Mouse (Mus musculus) kidney, adult 8-10 months (tissue): ENCODE measurements around the gene Epop.
"Not testable (repeated sequence)": the region's sequence is repeated elsewhere in the genome, so short reads cannot be mapped to it uniquely, and the experiment has no call there.

Experiments
- DNase-seq, 2 experiments: peaks; one replicate each; pipeline ENCODE4 v3.0.0; 2022

Gene Epop

GRCm38 (mm10) chr11:97659990-97660714 lies 30.6 kb upstream of the Epop start:
- DNase-seq, result peak; percentile 68 to 73

GRCm38 (mm10) chr11:97659267-97659989 lies 29.9 kb upstream of the Epop start:
- no peak for DNase-seq

DNA sequence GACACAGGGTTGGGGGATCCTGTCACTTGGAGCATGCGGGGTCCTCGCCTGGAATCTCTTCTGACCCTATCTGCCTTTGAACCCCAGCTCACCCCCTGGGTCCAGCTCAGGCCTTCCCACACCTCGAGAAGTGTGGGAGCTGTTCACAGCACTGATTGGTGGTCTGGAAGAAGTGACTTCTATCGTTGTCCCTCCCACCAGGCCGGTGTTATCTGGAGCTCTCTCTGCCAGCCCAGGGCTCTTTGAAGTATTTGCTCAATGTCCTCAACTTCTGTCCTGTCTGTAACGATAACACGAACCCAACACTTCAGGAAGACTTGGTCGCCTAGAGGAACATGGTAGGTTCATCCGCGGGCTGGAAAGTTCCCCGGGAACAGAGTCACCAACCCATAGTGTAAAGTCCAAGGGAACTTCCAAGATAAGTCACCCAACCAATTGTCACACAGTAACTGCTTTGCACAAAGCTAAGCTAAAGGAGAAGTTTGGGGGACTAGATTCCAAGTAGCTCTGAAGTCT lies 29.3 kb upstream of the Epop start:
- DNase-seq, result no peak

DNA sequence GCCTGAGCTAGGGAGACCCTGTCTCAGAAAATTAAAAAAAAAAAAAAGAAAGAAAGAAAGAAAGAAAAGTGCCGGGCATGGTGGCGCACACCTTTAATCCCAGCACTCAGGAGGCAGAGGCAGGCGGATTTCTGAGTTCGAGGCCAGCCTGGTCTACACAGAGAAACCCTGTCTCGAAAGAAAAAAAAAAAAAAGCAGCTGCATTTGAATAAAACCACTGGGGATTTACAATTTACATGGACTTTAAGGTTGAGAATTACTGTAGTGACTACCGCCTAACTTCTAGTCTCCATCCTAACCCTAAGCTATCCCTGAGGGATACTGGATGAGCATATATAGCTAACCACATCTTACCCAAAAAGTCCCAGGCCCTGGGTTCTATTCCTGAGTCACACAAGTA lies 28.5 kb upstream of the Epop start:
- not testable (repeated sequence) for DNase-seq

DNA sequence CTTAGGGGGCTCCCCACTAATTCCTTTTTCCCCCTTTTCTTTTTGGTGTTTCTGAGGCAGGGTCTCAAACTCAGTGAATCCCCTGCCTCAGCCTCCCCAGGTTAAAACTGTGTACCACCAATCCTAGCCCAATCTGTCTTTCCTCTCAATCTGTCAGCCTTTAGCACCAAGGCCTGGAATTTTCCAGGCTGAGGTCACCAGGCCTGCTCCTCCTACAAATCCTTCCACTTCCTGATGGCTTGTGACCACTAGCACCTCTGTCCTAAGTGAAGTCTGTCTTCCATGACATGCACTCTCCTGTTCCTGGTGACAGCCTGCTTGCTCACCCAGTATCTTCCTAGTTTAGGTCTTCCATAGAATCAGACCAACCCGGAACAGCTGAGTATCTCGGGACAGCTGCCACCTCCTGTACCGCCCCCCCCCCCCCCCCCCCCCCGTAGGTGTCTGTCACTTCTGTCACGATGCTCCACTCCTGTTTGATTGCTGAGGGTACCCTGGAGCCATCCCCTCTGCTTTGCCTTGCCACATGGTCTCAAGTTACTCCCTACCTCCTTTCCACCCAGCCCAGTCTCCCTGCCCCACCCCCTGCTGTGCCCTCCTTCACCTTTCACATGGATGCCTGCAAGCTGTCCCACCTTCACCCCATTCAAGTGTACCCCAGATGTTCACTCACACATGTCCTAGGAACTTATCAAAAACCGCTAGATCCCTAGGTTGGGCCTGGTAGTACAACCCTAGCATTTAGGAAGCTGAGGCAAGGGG lies 27.9 kb upstream of the Epop start:
- no peak for DNase-seq

- no peak for DNase-seq
These were observed 26.9 kb upstream of the Epop start for GRCm38 (mm10) chr11:97656269-97656971.

DNA sequence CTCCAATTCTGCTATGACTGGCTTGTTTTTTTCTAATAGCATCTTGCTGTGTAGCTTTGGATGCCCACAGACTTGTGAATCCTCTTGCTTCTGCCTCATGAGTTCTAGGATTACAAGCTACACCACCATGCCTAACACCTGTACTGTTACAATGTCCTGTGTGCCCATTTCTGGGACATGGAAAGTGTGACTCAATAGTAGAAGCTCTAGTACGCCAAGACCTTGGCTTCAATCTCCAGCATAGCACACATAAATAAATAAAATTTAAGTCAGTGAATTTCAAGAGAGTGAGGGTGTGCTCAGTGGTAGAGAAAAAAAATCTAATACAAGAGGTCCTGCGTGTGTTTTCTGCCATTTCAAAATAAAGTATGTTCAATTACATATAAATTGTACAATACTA lies 24.7 kb upstream of the Epop start:
- DNase-seq, result no peak

DNA sequence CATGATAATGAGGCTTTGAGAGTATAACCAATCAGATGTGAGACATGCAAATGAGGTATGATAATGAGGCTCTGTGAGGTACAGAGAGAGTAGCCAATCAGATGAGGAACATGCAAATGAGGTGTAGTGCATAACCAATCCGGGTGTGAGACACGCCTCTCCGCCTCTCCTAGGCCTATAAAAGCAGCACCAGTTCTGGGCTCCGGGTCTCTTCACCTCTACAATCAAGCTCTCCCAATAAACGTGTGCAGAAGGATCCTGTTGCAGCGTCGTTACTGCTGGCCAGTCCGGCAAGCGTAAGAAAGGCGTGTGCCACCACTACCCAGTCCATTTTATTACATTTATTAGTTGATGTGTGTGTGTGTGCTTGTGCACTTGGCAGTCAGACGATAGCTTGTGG lies 23.9 kb upstream of the Epop start:
- DNase-seq, result not testable (repeated sequence)

- DNase-seq, result no peak
These were observed 20.8 kb upstream of the Epop start for GRCm38 (mm10) chr11:97650341-97650740.

DNA sequence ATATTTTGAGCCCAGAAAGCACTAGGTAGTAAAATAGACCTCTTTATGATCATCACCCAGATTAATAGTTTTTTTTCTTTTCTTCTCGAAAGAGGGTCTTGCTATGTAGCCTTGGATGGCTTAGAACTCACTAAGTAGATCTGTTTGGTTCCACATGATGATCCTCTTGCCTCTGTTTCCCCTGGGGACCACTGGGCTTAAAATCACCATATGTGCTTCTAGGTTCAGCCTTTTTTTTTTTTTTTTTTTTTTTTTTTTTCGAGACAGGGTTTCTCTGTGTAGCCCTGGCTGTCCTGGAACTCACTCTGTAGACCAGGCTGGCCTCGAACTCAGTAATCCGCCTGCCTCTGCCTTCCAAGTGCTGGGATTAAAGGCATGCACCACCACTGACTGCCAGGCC lies 19.0 kb upstream of the Epop start:
- DNase-seq, result not testable (repeated sequence)

GRCm38 (mm10) chr11:97644834-97645233 lies 15.3 kb upstream of the Epop start:
- peak; percentile 63 to 85 for DNase-seq

DNA sequence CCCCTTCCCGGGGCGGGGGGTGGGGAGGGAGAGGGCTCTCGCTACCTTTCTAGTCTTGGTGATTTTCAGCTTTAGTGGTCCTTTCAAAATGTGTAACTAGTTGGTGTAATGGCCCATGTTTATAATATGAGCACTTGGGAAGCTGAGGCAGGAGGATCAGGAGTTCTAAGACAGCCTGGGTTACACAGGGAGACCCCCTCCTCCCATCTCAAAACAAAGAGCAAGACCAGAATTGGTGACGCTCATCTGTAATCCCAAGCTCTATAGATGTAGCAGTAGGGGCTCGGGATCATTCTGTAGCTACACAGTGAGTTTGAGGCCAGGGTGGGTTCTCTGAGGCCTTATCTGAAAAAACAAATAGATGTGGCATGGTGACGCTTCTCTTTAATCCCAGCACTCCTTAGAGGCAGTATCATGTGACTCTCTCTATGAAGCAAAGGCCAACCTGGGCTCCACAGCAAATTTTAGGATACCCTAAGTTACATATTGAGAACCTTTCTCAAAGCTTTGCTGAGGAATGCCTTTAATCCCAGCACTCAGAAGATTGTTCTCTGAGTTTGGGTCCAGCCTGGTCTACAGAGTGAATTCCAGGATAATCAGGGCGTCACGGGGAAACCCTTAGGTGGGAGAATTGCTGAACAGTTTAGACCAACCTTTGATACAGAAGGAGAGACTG lies 14.0 kb upstream of the Epop start:
- DNase-seq, result no peak

DNA sequence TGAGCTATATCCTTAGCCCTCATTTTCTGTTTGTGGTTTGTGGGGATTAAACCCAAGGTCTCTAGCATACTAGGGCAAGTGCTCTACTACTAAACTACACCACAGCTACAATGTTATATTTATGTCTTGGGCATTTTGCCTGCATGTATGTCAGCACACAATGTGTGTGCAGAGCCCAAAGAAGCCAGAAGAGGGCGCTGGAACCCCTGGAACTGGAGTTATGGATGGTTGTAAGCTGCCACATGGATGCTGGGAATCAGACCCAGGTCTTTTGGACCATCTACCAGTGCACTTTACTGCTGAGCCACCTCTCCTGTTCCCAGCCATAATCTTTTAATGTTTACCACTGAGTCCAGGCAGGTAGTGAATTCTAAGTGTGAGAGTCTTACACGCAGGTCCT lies 13.2 kb upstream of the Epop start:
- no peak for DNase-seq

DNA sequence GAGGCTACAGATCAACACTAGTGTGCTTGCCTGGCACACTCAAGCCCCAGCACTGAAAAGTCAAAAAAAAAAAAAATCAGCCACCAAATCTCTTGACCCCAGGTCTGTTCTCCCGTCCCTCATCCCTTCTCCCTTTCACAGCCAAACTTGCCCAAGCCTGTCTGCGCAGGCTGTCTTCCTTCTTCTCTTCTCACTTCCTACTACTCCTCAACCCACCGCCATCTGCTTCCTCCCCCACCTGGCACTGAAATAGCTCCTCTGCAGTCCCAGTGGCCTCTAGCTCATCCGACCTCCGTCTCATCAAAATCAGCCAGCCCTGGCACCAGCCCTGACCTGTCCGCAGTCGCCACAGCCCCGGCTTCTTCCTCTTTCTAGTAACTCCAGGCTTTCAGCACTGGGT lies 12.2 kb upstream of the Epop start:
- DNase-seq, result no peak

- no peak for DNase-seq
These were observed 6.0 kb upstream of the Epop start for GRCm38 (mm10) chr11:97635468-97636019.

- not testable (repeated sequence) for DNase-seq
These were observed 2.9 kb upstream of the Epop start for GRCm38 (mm10) chr11:97632440-97632839.

GRCm38 (mm10) chr11:97631938-97632337 lies 2.4 kb upstream of the Epop start:
- peak; percentile 64 to 81 for DNase-seq

GRCm38 (mm10) chr11:97631500-97631899 lies 2.0 kb upstream of the Epop start:
- no peak for DNase-seq

DNA sequence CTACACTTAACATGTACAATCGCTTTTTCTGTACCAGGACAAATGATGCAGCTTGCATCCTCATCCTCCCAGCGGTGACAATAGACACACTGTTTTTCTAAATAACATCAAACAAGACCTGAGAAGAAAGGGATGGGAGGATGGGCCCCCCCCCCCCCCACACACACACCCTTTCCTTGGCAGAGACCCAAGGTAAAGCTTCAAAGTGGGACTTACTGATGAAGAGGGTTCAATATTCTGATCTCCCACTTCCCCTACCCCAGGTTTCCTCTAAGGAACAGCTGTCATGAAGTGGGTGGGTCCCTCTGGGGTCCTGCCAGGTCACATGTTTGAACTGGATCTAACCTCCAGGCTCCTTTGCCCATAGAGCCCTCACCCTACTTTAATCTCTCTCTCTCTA lies 1.5 kb upstream of the Epop start:
- no peak for DNase-seq

DNA sequence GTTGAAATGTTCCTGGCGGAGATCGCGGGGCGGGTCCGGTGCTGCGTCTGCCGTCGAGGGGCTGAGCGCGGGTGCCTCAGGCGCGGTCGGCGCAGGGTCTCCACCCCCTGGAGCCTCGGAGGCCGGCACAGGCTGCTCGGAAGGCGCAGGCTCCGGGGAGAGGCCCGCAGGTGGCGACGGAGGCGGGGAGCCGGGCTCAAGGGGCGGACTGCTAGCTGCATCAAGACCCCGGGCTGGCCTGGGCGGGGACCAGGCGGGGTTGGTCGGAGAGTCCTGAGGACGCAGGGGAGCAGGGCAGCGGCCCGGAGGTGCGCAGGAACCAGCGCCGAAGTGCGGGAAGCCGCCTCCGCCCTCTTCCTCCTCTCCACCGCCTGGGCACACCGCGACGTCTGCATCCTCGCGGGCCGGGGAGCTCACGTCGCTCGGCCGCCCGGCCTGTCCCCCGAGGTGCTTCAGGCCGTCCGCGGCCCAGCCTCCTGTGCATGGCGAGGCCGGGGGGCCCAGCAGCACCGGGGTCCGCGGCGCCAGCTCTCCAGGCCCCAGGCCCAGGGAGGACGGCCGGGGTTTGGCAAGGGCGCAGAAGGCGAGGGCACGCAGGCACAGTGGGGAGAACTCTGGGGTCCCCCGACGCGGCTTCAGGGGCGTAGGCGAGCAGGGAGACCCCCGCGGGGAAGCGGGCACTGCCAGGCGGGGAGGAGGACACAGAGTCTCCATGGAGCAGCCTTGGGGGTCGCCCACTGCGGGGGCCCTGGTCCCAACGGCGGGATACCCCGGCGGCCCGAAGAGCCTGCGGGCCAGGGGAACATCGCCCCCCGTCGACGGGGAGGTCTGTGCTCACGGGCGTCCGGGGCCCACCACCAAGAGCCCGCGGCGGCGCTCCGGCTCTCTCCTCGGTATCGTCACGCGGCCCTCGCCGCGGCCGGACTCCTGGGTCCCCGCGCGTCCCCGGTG lies 659 bp downstream of the Epop start:
- DNase-seq, result no peak

GRCm38 (mm10) chr11:97628303-97628567 lies 1.3 kb downstream of the Epop start:
- no peak for DNase-seq
